Mouse (Mus musculus): ENCODE results near the gene Comt. TPM values are rescaled to one million over a fixed set of nuclear protein-coding genes. Genes with fewer than 3 reads are reported as not detected.

The Comt gene
- total and polyA plus RNA-seq, 3 experiments, result 139 to 208 (median 150) TPM

GRCm38 (mm10) chr16:18400472-18401216 is 26.0 kb downstream of the Comt start:
- intact Hi-C loops (cut with DNase I), result no loop called here
- Histone ChIP-seq H3K9ac (ENCODE audit: low read depth, low read length) (no peak overlapping the region), H3K79me2 (replicated peaks; ENCODE audit: control insufficient read depth, insufficient read depth, low read length) (no peaks in the 10 kb centered on the region), H3K27me3 (ENCODE audit: control insufficient read depth, insufficient read depth, low read length) (no peaks in the 10 kb centered on the region), H3K36me3 (ENCODE audit: control insufficient read depth, insufficient read depth, low read length) (no peaks in the 10 kb centered on the region), H3K27ac (no peak overlapping the region), H3K4me3 (no peak overlapping the region), H3K4me1 (ENCODE audit: control insufficient read depth, insufficient read depth, low read length) (peaks cover 3% of the 10 kb centered on the region; the same call in 1 of the 2 replicates)
- TF ChIP-seq EP300 (IDR thresholded peaks at IDR 0.05; ENCODE audit: insufficient read depth, low read depth, low read length) (no peak), CTCF (IDR thresholded peaks at IDR 0.05) (no peak), POLR2A (IDR thresholded peaks at IDR 0.05; ENCODE audit: insufficient read depth, low read depth, low read length) (no peak)
- 81% methylated on average over 7 of the region's 7 CpGs for WGBS
- DNase-seq, result no peak

- intact Hi-C loops (cut with DNase I), result no loop called here
- 75% methylated on average over 9 of the region's 9 CpGs for WGBS
- H3K27ac ChIP-seq, result no peak overlapping the region
- DNase-seq, result no peak
- H3K4me1 ChIP-seq (ENCODE audit: control insufficient read depth, insufficient read depth, low read length), result peaks cover 4% of the 10 kb centered on the region
- no peaks in the 10 kb centered on the region for H3K27me3 ChIP-seq (ENCODE audit: control insufficient read depth, insufficient read depth, low read length)
- TF ChIP-seq POLR2A (IDR thresholded peaks at IDR 0.05; ENCODE audit: insufficient read depth, low read depth, low read length) (no peak), CTCF (IDR thresholded peaks at IDR 0.05) (no peak), EP300 (IDR thresholded peaks at IDR 0.05; ENCODE audit: insufficient read depth, low read depth, low read length) (no peak)
- H3K9ac ChIP-seq (ENCODE audit: low read depth, low read length), result no peak overlapping the region
- no peak overlapping the region for H3K4me3 ChIP-seq
- H3K36me3 ChIP-seq (ENCODE audit: control insufficient read depth, insufficient read depth, low read length), result no peaks in the 10 kb centered on the region
- H3K79me2 ChIP-seq (replicated peaks; ENCODE audit: control insufficient read depth, insufficient read depth, low read length), result no peaks in the 10 kb centered on the region
Observed at GRCm38 (mm10) chr16:18400028-18400427, 26.6 kb downstream of the Comt start.

- WGBS, result 94% methylated on average over 27 of the region's 27 CpGs
- Histone ChIP-seq H3K27ac (no peak overlapping the region), H3K27me3 (ENCODE audit: control insufficient read depth, insufficient read depth, low read length) (no peaks in the 10 kb centered on the region), H3K79me2 (replicated peaks; ENCODE audit: control insufficient read depth, insufficient read depth, low read length) (no peaks in the 10 kb centered on the region), H3K36me3 (ENCODE audit: control insufficient read depth, insufficient read depth, low read length) (no peaks in the 10 kb centered on the region), H3K9ac (ENCODE audit: low read depth, low read length) (no peak overlapping the region), H3K4me1 (ENCODE audit: control insufficient read depth, insufficient read depth, low read length) (peaks cover 13% of the 10 kb centered on the region), H3K4me3 (no peak overlapping the region)
- intact Hi-C loops (cut with DNase I), result no loop called here
- DNase-seq, result no peak
- TF ChIP-seq POLR2A (IDR thresholded peaks at IDR 0.05; ENCODE audit: insufficient read depth, low read depth, low read length), result no peak
- no peak for TF ChIP-seq EP300 (IDR thresholded peaks at IDR 0.05; ENCODE audit: insufficient read depth, low read depth, low read length)
- no peak for TF ChIP-seq CTCF (IDR thresholded peaks at IDR 0.05)
Observed at GRCm38 (mm10) chr16:18396791-18397621, 29.6 kb downstream of the Comt start.

- 48% methylated on average over 2 of the region's 2 CpGs for WGBS
- Histone ChIP-seq H3K79me2 (replicated peaks; ENCODE audit: control insufficient read depth, insufficient read depth, low read length) (no peaks in the 10 kb centered on the region), H3K27me3 (ENCODE audit: control insufficient read depth, insufficient read depth, low read length) (no peaks in the 10 kb centered on the region), H3K4me1 (ENCODE audit: control insufficient read depth, insufficient read depth, low read length) (peaks cover 13% of the 10 kb centered on the region), H3K9ac (ENCODE audit: low read depth, low read length) (no peak overlapping the region), H3K4me3 (no peak overlapping the region), H3K27ac (peak overlapping the region; percentile 70), H3K36me3 (ENCODE audit: control insufficient read depth, insufficient read depth, low read length) (no peaks in the 10 kb centered on the region)
- DNase-seq, result peak in 1 of 2 experiments; percentile 41
- intact Hi-C loops (cut with DNase I), result no loop called here
- TF ChIP-seq CTCF (IDR thresholded peaks at IDR 0.05) (no peak), POLR2A (IDR thresholded peaks at IDR 0.05; ENCODE audit: insufficient read depth, low read depth, low read length) (no peak), EP300 (IDR thresholded peaks at IDR 0.05; ENCODE audit: insufficient read depth, low read depth, low read length) (no peak)
Observed at GRCm38 (mm10) chr16:18396201-18396600, 30.5 kb downstream of the Comt start.

- 46% methylated on average over 6 of the region's 7 CpGs for WGBS
- H3K27ac ChIP-seq, result peak overlapping the region; percentile 70
- H3K27me3 ChIP-seq (ENCODE audit: control insufficient read depth, insufficient read depth, low read length), result no peaks in the 10 kb centered on the region
- H3K4me1 ChIP-seq (ENCODE audit: control insufficient read depth, insufficient read depth, low read length), result peaks cover 13% of the 10 kb centered on the region
- intact Hi-C loops (cut with DNase I), result no loop called here
- TF ChIP-seq CTCF (IDR thresholded peaks at IDR 0.05) (no peak), POLR2A (IDR thresholded peaks at IDR 0.05; ENCODE audit: insufficient read depth, low read depth, low read length) (no peak), EP300 (IDR thresholded peaks at IDR 0.05; ENCODE audit: insufficient read depth, low read depth, low read length) (no peak)
- H3K36me3 ChIP-seq (ENCODE audit: control insufficient read depth, insufficient read depth, low read length), result no peaks in the 10 kb centered on the region
- H3K9ac ChIP-seq (ENCODE audit: low read depth, low read length), result no peak overlapping the region
- H3K4me3 ChIP-seq, result no peak overlapping the region
- DNase-seq, result peak in 1 of 2 experiments; percentile 48
- no peaks in the 10 kb centered on the region for H3K79me2 ChIP-seq (replicated peaks; ENCODE audit: control insufficient read depth, insufficient read depth, low read length)
Observed at GRCm38 (mm10) chr16:18395620-18396036, 31.0 kb downstream of the Comt start.

All from heart, adult 2 months (tissue).